Mouse (Mus musculus): ENCODE measurements around the gene Flad1.

GRCm38 (mm10) chr3:89440691-89441090 lies 29.0 kb upstream of the Flad1 start:
- TF ChIP-seq CTCF (IDR thresholded peaks at IDR 0.05; ENCODE audit: low read depth): no peak
- no peak for TF ChIP-seq EP300 (IDR thresholded peaks at IDR 0.05; ENCODE audit: low read depth)

All from heart, postnatal 0 days (tissue).